Mouse (Mus musculus) heart, embryonic 11.5 days (tissue): ENCODE data around the gene Klf4. TPM values are rescaled to one million over a fixed set of nuclear protein-coding genes. Genes with fewer than 3 reads are reported as not detected.
A peak's percentile ranks its signal among the peaks of the same experiment; 100 is the strongest.

Source experiments
- ATAC-seq: fragments of 200-750 bp; cut with Nextera tagmentation; replicated peaks from 2 replicates; pipeline ENCODE4 v1.8.0; 2017; ENCODE audit warnings: moderate library complexity; ENCODE audit not compliant: insufficient number of reproducible peaks, low FRiP score, low TSS enrichment
- H3K27ac ChIP-seq: fragments of 300-500 bp; sonication (generic); 2 replicates; pipeline ENCODE4 v1.5.1; 2014; ENCODE audit warnings: mild to moderate bottlenecking, low read depth, low read length
- H3K27me3 ChIP-seq: fragments of 300-500 bp; sonication (generic); 2 replicates; pipeline ENCODE4 v1.6.1; 2014; ENCODE audit warnings: mild to moderate bottlenecking, low read length, mixed read lengths; ENCODE audit not compliant: control insufficient read depth, insufficient read depth
- H3K36me3 ChIP-seq: fragments of 300-500 bp; sonication (generic); 2 replicates; pipeline ENCODE4 v1.6.1; 2014; ENCODE audit warnings: mild to moderate bottlenecking, low read length, moderate library complexity, mixed read lengths; ENCODE audit not compliant: control insufficient read depth, insufficient read depth
- H3K4me1 ChIP-seq: fragments of 300-500 bp; sonication (generic); 2 replicates; pipeline ENCODE4 v1.6.1; 2014; ENCODE audit warnings: low read length; ENCODE audit not compliant: control insufficient read depth, insufficient read depth
- H3K4me2 ChIP-seq: fragments of 300-500 bp; sonication (generic); 2 replicates; pipeline ENCODE4 v1.6.1; 2014; ENCODE audit warnings: mild to moderate bottlenecking, moderate library complexity
- H3K4me3 ChIP-seq: fragments of 300-500 bp; sonication (generic); 2 replicates; pipeline ENCODE4 v1.5.1; 2014; ENCODE audit warnings: low read depth, low read length
- H3K9ac ChIP-seq: fragments of 300-500 bp; sonication (generic); 2 replicates; pipeline ENCODE4 v1.6.1; 2014; ENCODE audit warnings: mild to moderate bottlenecking, low read depth, low read length, moderate library complexity
- H3K9me3 ChIP-seq: fragments of 300-500 bp; sonication (generic); replicated peaks from 2 replicates; pipeline ENCODE4 v1.6.1; 2016; ENCODE audit warnings: low read length; ENCODE audit not compliant: control insufficient read depth
- WGBS: fragments of 180-500 bp; shearing (Covaris S2); extraction: QIAGEN DNeasy Blood & Tissue Kit; methylation state at CpG from one replicate; pipeline ENCODE4 v1.1.7; 2014; ENCODE audit not compliant: insufficient replicate concordance; 5-methylcytosine and 5-hydroxymethylcytosine counted together
- polyA plus RNA-seq: library from polyadenylated mRNA; unstranded; fragments of >200 nt; fragmentation: Nextera tagmentation; extraction: Ambion mirVana; gene quantifications from 2 replicates; pipeline ENCODE4 v1.2.1, GENCODE M21; 2014

Gene Klf4
- polyA plus RNA-seq, 1 experiment from 2014 or later = 3.3 TPM

GRCm38 (mm10) chr4:55514733-55515176, 17.5 kb downstream of the Klf4 start:
- under 1% methylated on average over 39 of the region's 39 CpGs for WGBS
- no peaks in the 10 kb centered on the region for H3K36me3 ChIP-seq
- H3K4me1 ChIP-seq = no peaks in the 10 kb centered on the region
- H3K9ac ChIP-seq = peak overlapping the region; percentile 83
- no peaks in the 10 kb centered on the region for H3K9me3 ChIP-seq
- peak overlapping the region; percentile 35; the same call in 1 of the 2 replicates for H3K27ac ChIP-seq
- ATAC-seq = peak; percentile 81
- H3K4me2 ChIP-seq = peak overlapping the region; percentile 77
- H3K4me3 ChIP-seq = peak overlapping the region; percentile 61
- peaks cover 7% of the 10 kb centered on the region for H3K27me3 ChIP-seq

- 71% methylated on average over 7 of the region's 7 CpGs for WGBS
- no peak overlapping the region for H3K4me3 ChIP-seq
- H3K9me3 ChIP-seq = no peaks in the 10 kb centered on the region
- no peaks in the 10 kb centered on the region for H3K36me3 ChIP-seq
- H3K4me1 ChIP-seq = no peaks in the 10 kb centered on the region
- H3K4me2 ChIP-seq = no peak overlapping the region
- H3K27me3 ChIP-seq = peaks cover 7% of the 10 kb centered on the region
- ATAC-seq = no peak
- no peak overlapping the region for H3K9ac ChIP-seq
- no peak overlapping the region for H3K27ac ChIP-seq
Measured at GRCm38 (mm10) chr4:55513615-55514279, 18.5 kb downstream of the Klf4 start.

- no peak overlapping the region for H3K4me3 ChIP-seq
- H3K9ac ChIP-seq = no peak overlapping the region
- H3K36me3 ChIP-seq = no peaks in the 10 kb centered on the region
- 71% methylated on average over 2 of the region's 2 CpGs for WGBS
- H3K4me2 ChIP-seq = no peak overlapping the region
- ATAC-seq = no peak
- H3K27me3 ChIP-seq = peaks cover 7% of the 10 kb centered on the region
- no peaks in the 10 kb centered on the region for H3K9me3 ChIP-seq
- no peaks in the 10 kb centered on the region for H3K4me1 ChIP-seq
- no peak overlapping the region for H3K27ac ChIP-seq
Measured at GRCm38 (mm10) chr4:55511389-55511788, 20.9 kb downstream of the Klf4 start.

GRCm38 (mm10) chr4:55508712-55509111, 23.6 kb downstream of the Klf4 start:
- Histone ChIP-seq H3K27ac (no peak overlapping the region), H3K4me3 (no peak overlapping the region), H3K36me3 (no peaks in the 10 kb centered on the region), H3K27me3 (no peaks in the 10 kb centered on the region), H3K9me3 (no peaks in the 10 kb centered on the region), H3K4me1 (no peaks in the 10 kb centered on the region), H3K4me2 (no peak overlapping the region), H3K9ac (no peak overlapping the region)
- WGBS = 80% methylated on average over 7 of the region's 7 CpGs
- no peak for ATAC-seq

GRCm38 (mm10) chr4:55498621-55499020, 33.6 kb downstream of the Klf4 start:
- Histone ChIP-seq H3K9me3 (no peaks in the 10 kb centered on the region), H3K4me1 (no peaks in the 10 kb centered on the region), H3K27me3 (no peaks in the 10 kb centered on the region), H3K4me3 (no peak overlapping the region), H3K4me2 (no peak overlapping the region), H3K27ac (no peak overlapping the region), H3K9ac (no peak overlapping the region), H3K36me3 (no peaks in the 10 kb centered on the region)
- no peak for ATAC-seq
- 73% methylated on average over 1 of the region's 1 CpGs for WGBS

GRCm38 (mm10) chr4:55496416-55496815, 35.9 kb downstream of the Klf4 start:
- 71% methylated on average over 7 of the region's 7 CpGs for whole genome bisulfite sequencing

GRCm38 (mm10) chr4:55493261-55493660, 39.0 kb downstream of the Klf4 start:
- no peak overlapping the region for H3K27ac ChIP-seq
- H3K36me3 ChIP-seq = no peaks in the 10 kb centered on the region
- H3K4me1 ChIP-seq = no peaks in the 10 kb centered on the region
- ATAC-seq = no peak
- no peak overlapping the region for H3K4me2 ChIP-seq
- 74% methylated on average over 3 of the region's 3 CpGs for WGBS
- no peak overlapping the region for H3K4me3 ChIP-seq
- H3K27me3 ChIP-seq = no peaks in the 10 kb centered on the region
- H3K9ac ChIP-seq = no peak overlapping the region
- H3K9me3 ChIP-seq = no peaks in the 10 kb centered on the region

More at GRCm38 (mm10) chr4:55496416-55496815, 35.9 kb downstream of the Klf4 start:
- Histone ChIP-seq H3K9me3 (no peaks in the 10 kb centered on the region), H3K9ac (no peak overlapping the region), H3K36me3 (no peaks in the 10 kb centered on the region), H3K27me3 (no peaks in the 10 kb centered on the region), H3K27ac (no peak overlapping the region), H3K4me1 (no peaks in the 10 kb centered on the region), H3K4me2 (no peak overlapping the region), H3K4me3 (no peak overlapping the region)
- ATAC-seq = no peak

GRCm38 (mm10) chr4:55489328-55489727, 42.9 kb downstream of the Klf4 start:
- Histone ChIP-seq H3K27ac (no peak overlapping the region), H3K4me1 (no peaks in the 10 kb centered on the region), H3K9me3 (no peaks in the 10 kb centered on the region), H3K27me3 (no peaks in the 10 kb centered on the region), H3K4me2 (no peak overlapping the region), H3K36me3 (no peaks in the 10 kb centered on the region), H3K9ac (no peak overlapping the region), H3K4me3 (no peak overlapping the region)
- 53% methylated on average over 3 of the region's 3 CpGs for WGBS
- no peak for ATAC-seq

GRCm38 (mm10) chr4:55488604-55489003, 43.7 kb downstream of the Klf4 start:
- Histone ChIP-seq H3K4me2 (no peak overlapping the region), H3K9me3 (no peaks in the 10 kb centered on the region), H3K27me3 (no peaks in the 10 kb centered on the region), H3K4me3 (no peak overlapping the region), H3K4me1 (no peaks in the 10 kb centered on the region), H3K36me3 (no peaks in the 10 kb centered on the region), H3K9ac (no peak overlapping the region), H3K27ac (no peak overlapping the region)
- WGBS = 52% methylated on average over 6 of the region's 6 CpGs
- ATAC-seq = no peak
